10 mouse cellular contexts compared by ENCODE assay signal in genomic region chr19:55756707-55757106, GRCm38 (mm10). TPM values are rescaled to one million over a fixed set of nuclear protein-coding genes. Genes with fewer than 3 reads are reported as not detected.
DNase-seq lines count a peak whose midpoint lies in the region; ATAC-seq and TF ChIP-seq lines count a peak whose summit lies in the region.
"Had no signal": no experiment of that assay in that cellular context is flagged by ENCODE, and none has a peak within 500 bp of the region (broad histone marks: within the 10 kb centered on the region; RNA-seq: fewer than 3 reads in every experiment).

No protein-coding gene starts in this region.

- no peak for TF ChIP-seq POLR2A in heart, adult 2 months (IDR thresholded peaks at IDR 0.05; ENCODE audit: insufficient read depth, low read depth, low read length)

- peaks cover 5% of the 10 kb centered on the region; the same call in 1 of the 2 replicates for H3K36me3 ChIP-seq in heart, adult 2 months (ENCODE audit: control insufficient read depth, insufficient read depth, low read length)
- 0 out of 2 replicates have a peak, but pooled peaks cover 7% of the 10 kb centered on the region for H3K36me3 ChIP-seq in kidney, embryonic 15.5 days
- H3K36me3 ChIP-seq in intestine, embryonic 16.5 days (ENCODE audit: control insufficient read depth, insufficient read depth, low read length) = no peaks in the 10 kb centered on the region
- H3K36me3 ChIP-seq: G1E had no signal

- ATAC-seq in kidney, embryonic 15.5 days (replicated peaks; ENCODE audit: low FRiP score) = 0 out of 2 replicates have a peak, but pooled peaks have one; percentile 59
- ATAC-seq in intestine, embryonic 16.5 days = peak; percentile 32; the same call in 1 of the 2 replicates
- no peak for ATAC-seq in erythroblast, adult 5-6 weeks (replicated peaks; ENCODE audit: low FRiP score, poor library complexity, severe bottlenecking)

- H3K27me3 ChIP-seq in heart, adult 2 months (ENCODE audit: control insufficient read depth, insufficient read depth, low read length) = no peaks in the 10 kb centered on the region
- H3K27me3 ChIP-seq in kidney, embryonic 15.5 days = no peaks in the 10 kb centered on the region
- H3K27me3 ChIP-seq in intestine, embryonic 16.5 days (replicated peaks; ENCODE audit: control insufficient read depth, insufficient read depth, low read length) = no peaks in the 10 kb centered on the region

- no peaks in the 10 kb centered on the region for H3K9me3 ChIP-seq in kidney, embryonic 15.5 days (replicated peaks)
- no peaks in the 10 kb centered on the region for H3K9me3 ChIP-seq in intestine, embryonic 16.5 days (ENCODE audit: control insufficient read depth, low read length)
- H3K9me3 ChIP-seq: G1E had no signal

- H3K79me2 ChIP-seq in heart, adult 2 months (replicated peaks; ENCODE audit: control insufficient read depth, insufficient read depth, low read length) = peaks cover 3% of the 10 kb centered on the region

- H3K4me1 ChIP-seq in heart, adult 2 months (ENCODE audit: control insufficient read depth, insufficient read depth, low read length) = peaks cover 11% of the 10 kb centered on the region
- H3K4me1 ChIP-seq in kidney, embryonic 15.5 days = peaks cover 88% of the 10 kb centered on the region
- H3K4me1 ChIP-seq in intestine, embryonic 16.5 days (ENCODE audit: control insufficient read depth, insufficient read depth, low read length) = peaks cover 20% of the 10 kb centered on the region

- DNase-seq in heart, adult 2 months = no peak
- no peak for DNase-seq in heart, postnatal 14 days
- no peak for DNase-seq in kidney, postnatal 36 days
- peak; percentile 16 for DNase-seq in Muller cell, postnatal 12 days (ENCODE audit: inconsistent ontology term)
- no peak for DNase-seq in layer of hippocampus, adult 11-12 months (ENCODE audit: low spot score)
- DNase-seq: kidney, adult 8-10 months had no signal

- peak overlapping the region; percentile 38 for H3K27ac ChIP-seq in heart, adult 2 months
- peak overlapping the region; percentile 74 for H3K27ac ChIP-seq in kidney, embryonic 15.5 days
- no peak overlapping the region for H3K27ac ChIP-seq in intestine, embryonic 16.5 days (ENCODE audit: low read length)

- no peak overlapping the region for H3K4me2 ChIP-seq in kidney, embryonic 15.5 days
- H3K4me2 ChIP-seq in intestine, embryonic 16.5 days (ENCODE audit: low read depth, low read length) = no peak overlapping the region

- no peak for TF ChIP-seq EP300 in heart, adult 2 months (IDR thresholded peaks at IDR 0.05; ENCODE audit: insufficient read depth, low read depth, low read length)

- 54% methylated on average over 8 of the region's 8 CpGs for WGBS in heart, adult 2 months
- WGBS in kidney, embryonic 15.5 days = 52% methylated on average over 8 of the region's 8 CpGs
- 41% methylated on average over 8 of the region's 8 CpGs for WGBS in intestine, embryonic 16.5 days

- intact Hi-C loops in heart, adult 2 months (cut with DNase I) = no loop called here
- intact Hi-C loops in heart, postnatal 14 days (cut with DNase I) = no loop called here

- H3K9ac ChIP-seq in heart, adult 2 months (ENCODE audit: low read depth, low read length) = no peak overlapping the region
- no peak overlapping the region for H3K9ac ChIP-seq in kidney, embryonic 15.5 days
- H3K9ac ChIP-seq in intestine, embryonic 16.5 days (ENCODE audit: low read depth, low read length) = no peak overlapping the region

- H3K4me3 ChIP-seq in heart, adult 2 months = no peak overlapping the region
- no peak overlapping the region for H3K4me3 ChIP-seq in kidney, embryonic 15.5 days (replicated peaks)
- no peak overlapping the region for H3K4me3 ChIP-seq in intestine, embryonic 16.5 days (ENCODE audit: low read length)

- TF ChIP-seq CTCF in heart, adult 2 months (IDR thresholded peaks at IDR 0.05) = no peak

RNA-seq across cellular contexts. Expression of gene Tcf7l2, which starts 15.1 kb away (rescaled TPM):
- 10 to 100 TPM; 13.9 to 14.4 TPM for total RNA-seq in heart, adult 2 months (2021)
- 11.1 TPM in 2 replicates for polyA plus RNA-seq in heart, adult 2 months (2012; rRNA removed)
- total RNA-seq in heart, postnatal 14 days (2021) = 10 to 100 TPM; 15.7 to 22.7 TPM
- polyA plus RNA-seq in kidney, embryonic 15.5 days (2015; fragmentation: Nextera tagmentation; extraction: Ambion mirVana) = 61.3 and 61.7 TPM in 2 replicates
- 57.1 and 58.4 TPM in 2 replicates for polyA plus RNA-seq in intestine, embryonic 16.5 days (2015; fragmentation: Nextera tagmentation; extraction: Ambion mirVana)
- 2.3 and 3.5 TPM in 2 replicates for total RNA-seq in erythroblast, adult 5-6 weeks (2015; ENCODE audit: low replicate concordance)
- total RNA-seq in erythroblast, adult 5-6 weeks (2017; ENCODE audit: low replicate concordance) = 0.68 and 1.5 TPM in 2 replicates
